18 mouse cellular contexts compared by ENCODE assay signal in genomic region chr5:144184350-144185045, GRCm38 (mm10). TPM values are rescaled to one million over a fixed set of nuclear protein-coding genes. Genes with fewer than 3 reads are reported as not detected.
DNase-seq lines count a peak whose midpoint lies in the region; ATAC-seq and TF ChIP-seq lines count a peak whose summit lies in the region.
"Had no signal": no experiment of that assay in that cellular context is flagged by ENCODE, and none has a peak within 500 bp of the region (broad histone marks: within the 10 kb centered on the region; RNA-seq: fewer than 3 reads in every experiment).

No protein-coding gene starts in this region.

- H3K27me3 ChIP-seq in heart, embryonic 11.5 days (ENCODE audit: control insufficient read depth, insufficient read depth, low read length): no peaks in the 10 kb centered on the region
- no peaks in the 10 kb centered on the region for H3K27me3 ChIP-seq in heart, adult 2 months (ENCODE audit: control insufficient read depth, insufficient read depth, low read length)
- no peaks in the 10 kb centered on the region for H3K27me3 ChIP-seq in neural tube, embryonic 13.5 days
- no peaks in the 10 kb centered on the region for H3K27me3 ChIP-seq in stomach, postnatal 0 days (ENCODE audit: control insufficient read depth, insufficient read depth, low read length)
- H3K27me3 ChIP-seq: forebrain, embryonic 12.5 days; hindbrain, embryonic 13.5 days had no signal

- H3K4me3 ChIP-seq in heart, embryonic 11.5 days (ENCODE audit: low read depth, low read length): no peak overlapping the region
- H3K4me3 ChIP-seq in heart, adult 2 months: no peak overlapping the region
- H3K4me3 ChIP-seq in neural tube, embryonic 13.5 days: no peak overlapping the region
- no peak overlapping the region for H3K4me3 ChIP-seq in stomach, postnatal 0 days (ENCODE audit: low read depth, low read length)
- H3K4me3 ChIP-seq: forebrain, embryonic 12.5 days; hindbrain, embryonic 13.5 days; limb, embryonic 10.5 days had no signal

- intact Hi-C loops in heart, adult 2 months (cut with DNase I): no loop called here

- H3K9ac ChIP-seq in heart, embryonic 11.5 days (ENCODE audit: low read depth, low read length): 0 out of 2 replicates have a peak overlapping the region, but pooled peaks have one; percentile 22
- H3K9ac ChIP-seq in heart, adult 2 months (ENCODE audit: low read depth, low read length): no peak overlapping the region
- H3K9ac ChIP-seq in neural tube, embryonic 13.5 days: no peak overlapping the region
- H3K9ac ChIP-seq in stomach, postnatal 0 days (ENCODE audit: low read length): no peak overlapping the region
- H3K9ac ChIP-seq: forebrain, embryonic 12.5 days; hindbrain, embryonic 13.5 days; lung, embryonic 14.5 days had no signal

- no peak for TF ChIP-seq EP300 in heart, adult 2 months (IDR thresholded peaks at IDR 0.05; ENCODE audit: insufficient read depth, low read depth, low read length)
- TF ChIP-seq EP300 in stomach, postnatal 0 days (optimal IDR thresholded peaks at IDR 0.05): no peak

- no peak for TF ChIP-seq POLR2A in heart, adult 2 months (IDR thresholded peaks at IDR 0.05; ENCODE audit: insufficient read depth, low read depth, low read length)

- no peak overlapping the region for H3K27ac ChIP-seq in heart, embryonic 11.5 days (ENCODE audit: low read depth, low read length)
- no peak overlapping the region for H3K27ac ChIP-seq in heart, adult 2 months
- no peak overlapping the region for H3K27ac ChIP-seq in neural tube, embryonic 13.5 days (replicated peaks)
- H3K27ac ChIP-seq in stomach, postnatal 0 days (replicated peaks): peak overlapping the region; percentile 45
- H3K27ac ChIP-seq: forebrain, embryonic 12.5 days; hindbrain, embryonic 13.5 days; limb, embryonic 10.5 days had no signal

- H3K4me2 ChIP-seq in heart, embryonic 11.5 days: no peak overlapping the region
- no peak overlapping the region for H3K4me2 ChIP-seq in neural tube, embryonic 13.5 days
- no peak overlapping the region for H3K4me2 ChIP-seq in stomach, postnatal 0 days (replicated peaks; ENCODE audit: low read depth)
- H3K4me2 ChIP-seq: forebrain, embryonic 12.5 days; hindbrain, embryonic 13.5 days; liver, embryonic 11.5 days; lung, embryonic 14.5 days had no signal

- WGBS in heart, embryonic 11.5 days (ENCODE audit: insufficient replicate concordance): 89% methylated on average over 21 of the region's 21 CpGs
- WGBS in heart, adult 2 months: 94% methylated on average over 21 of the region's 21 CpGs
- WGBS in neural tube, embryonic 13.5 days: 90% methylated on average over 21 of the region's 21 CpGs
- WGBS in stomach, postnatal 0 days: 79% methylated on average over 21 of the region's 21 CpGs

- peaks cover 5% of the 10 kb centered on the region for H3K36me3 ChIP-seq in heart, embryonic 11.5 days (ENCODE audit: control insufficient read depth, insufficient read depth, low read length)
- H3K36me3 ChIP-seq in heart, adult 2 months (ENCODE audit: control insufficient read depth, insufficient read depth, low read length): no peaks in the 10 kb centered on the region
- peaks cover 32% of the 10 kb centered on the region for H3K36me3 ChIP-seq in neural tube, embryonic 13.5 days
- H3K36me3 ChIP-seq in stomach, postnatal 0 days (ENCODE audit: control insufficient read depth, insufficient read depth, low read length): peaks cover 9% of the 10 kb centered on the region

- no peak for ATAC-seq in heart, embryonic 11.5 days (replicated peaks; ENCODE audit: insufficient number of reproducible peaks, low FRiP score, low TSS enrichment)
- ATAC-seq in neural tube, embryonic 13.5 days (ENCODE audit: low read depth): peak; percentile 27; the same call in 1 of the 2 replicates
- ATAC-seq in erythroblast, adult 5-6 weeks (replicated peaks; ENCODE audit: low FRiP score, poor library complexity, severe bottlenecking): 0 out of 2 replicates have a peak, but pooled peaks have one; percentile 22
- peak; percentile 53 for ATAC-seq in stomach, postnatal 0 days (ENCODE audit: low FRiP score, low TSS enrichment)

- peaks cover 17% of the 10 kb centered on the region for H3K4me1 ChIP-seq in heart, embryonic 11.5 days (ENCODE audit: control insufficient read depth, insufficient read depth, low read length)
- peaks cover 2% of the 10 kb centered on the region for H3K4me1 ChIP-seq in heart, adult 2 months (ENCODE audit: control insufficient read depth, insufficient read depth, low read length)
- peaks cover 9% of the 10 kb centered on the region; the same call in 1 of the 2 replicates for H3K4me1 ChIP-seq in neural tube, embryonic 13.5 days (replicated peaks)
- no peaks in the 10 kb centered on the region for H3K4me1 ChIP-seq in stomach, postnatal 0 days (replicated peaks; ENCODE audit: control insufficient read depth, insufficient read depth)

- no peaks in the 10 kb centered on the region for H3K79me2 ChIP-seq in heart, adult 2 months (replicated peaks; ENCODE audit: control insufficient read depth, insufficient read depth, low read length)

- DNase-seq in heart, adult 2 months: no peak
- no peak for DNase-seq in neural tube, embryonic 10.5 days (ENCODE audit: extremely low spot score, low spot score)
- peak; percentile 44 for DNase-seq in stomach, postnatal 0 days (ENCODE audit: low spot score)
- no peak for DNase-seq in layer of hippocampus, adult 8-10 months (ENCODE audit: low spot score in 2 of 2)
- DNase-seq: cerebellum, adult 11 months; heart, postnatal 10 days; kidney, adult 8-10 months; right cerebral cortex, postnatal 14 days had no signal

- no peaks in the 10 kb centered on the region for H3K9me3 ChIP-seq in heart, embryonic 11.5 days (replicated peaks; ENCODE audit: control insufficient read depth, low read length)
- no peaks in the 10 kb centered on the region for H3K9me3 ChIP-seq in neural tube, embryonic 13.5 days
- no peaks in the 10 kb centered on the region for H3K9me3 ChIP-seq in stomach, postnatal 0 days (ENCODE audit: control insufficient read depth, low read length)
- H3K9me3 ChIP-seq: forebrain, embryonic 12.5 days; hindbrain, embryonic 13.5 days; limb, embryonic 10.5 days had no signal

- TF ChIP-seq CTCF in heart, adult 2 months (IDR thresholded peaks at IDR 0.05): no peak
- TF ChIP-seq CTCF in stomach, postnatal 0 days (IDR thresholded peaks at IDR 0.05; ENCODE audit: low read depth): no peak

RNA-seq across cellular contexts. Expression of gene Bhlha15, which starts 5.6 kb away (rescaled TPM):
- polyA plus RNA-seq in heart, embryonic 11.5 days (2014; fragmentation: Nextera tagmentation; extraction: Ambion mirVana): 0.63 and 0.79 TPM in 2 replicates
- total RNA-seq in heart, adult 2 months (2021): not detected
- 0.08 and 0.12 TPM in 2 replicates for polyA plus RNA-seq in heart, adult 2 months (2012; rRNA removed)
- polyA plus RNA-seq in neural tube, embryonic 13.5 days (2015; fragmentation: Nextera tagmentation; extraction: Ambion mirVana): 0.19 and 0.21 TPM in 2 replicates
- 0.19 TPM in 1 of 2 replicates, not detected in the other for total RNA-seq in erythroblast, adult 5-6 weeks (2015; ENCODE audit: low replicate concordance)
- not detected in 2 replicates for total RNA-seq in erythroblast, adult 5-6 weeks (2017; ENCODE audit: low replicate concordance)
- polyA plus RNA-seq in stomach, postnatal 0 days (2015; fragmentation: Nextera tagmentation; extraction: Ambion mirVana): 9.2 and 11.6 TPM in 2 replicates
- under 1 TPM; 0.12 to 0.45 (median 0.23) TPM for total RNA-seq in layer of hippocampus, adult 8-10 months (2022)
- total RNA-seq: gastrocnemius, postnatal 25 days; heart, postnatal 10 days; midbrain, postnatal 0 days had no signal

RNA-seq across cellular contexts. Expression of gene Tecpr1, which starts 38.9 kb away (rescaled TPM):
- 12.1 and 13.2 TPM in 2 replicates for polyA plus RNA-seq in heart, embryonic 11.5 days (2014; fragmentation: Nextera tagmentation; extraction: Ambion mirVana)
- 10 to 100 TPM; 24.2 to 27.6 TPM for total RNA-seq in heart, adult 2 months (2021)
- 33.7 and 34.9 TPM in 2 replicates for polyA plus RNA-seq in heart, adult 2 months (2012; rRNA removed)
- polyA plus RNA-seq in neural tube, embryonic 13.5 days (2015; fragmentation: Nextera tagmentation; extraction: Ambion mirVana): 41.5 TPM in 2 replicates
- 0.38 and 2.1 TPM in 2 replicates for total RNA-seq in erythroblast, adult 5-6 weeks (2015; ENCODE audit: low replicate concordance)
- total RNA-seq in erythroblast, adult 5-6 weeks (2017; ENCODE audit: low replicate concordance): 0.56 and 0.94 TPM in 2 replicates
- polyA plus RNA-seq in stomach, postnatal 0 days (2015; fragmentation: Nextera tagmentation; extraction: Ambion mirVana): 15.4 and 16.9 TPM in 2 replicates
- 100 to 1,000 TPM; 103 to 120 (median 109) TPM for total RNA-seq in layer of hippocampus, adult 8-10 months (2022)

RNA-seq across cellular contexts. Expression of gene Bri3, which starts 59.7 kb away (rescaled TPM):
- 108 and 110 TPM in 2 replicates for polyA plus RNA-seq in heart, embryonic 11.5 days (2014; fragmentation: Nextera tagmentation; extraction: Ambion mirVana)
- total RNA-seq in heart, adult 2 months (2021): 100 to 1,000 TPM; 129 to 152 TPM
- 240 and 258 TPM in 2 replicates for polyA plus RNA-seq in heart, adult 2 months (2012; rRNA removed)
- 108 and 132 TPM in 2 replicates for polyA plus RNA-seq in neural tube, embryonic 13.5 days (2015; fragmentation: Nextera tagmentation; extraction: Ambion mirVana)
- total RNA-seq in erythroblast, adult 5-6 weeks (2015; ENCODE audit: low replicate concordance): 1.9 and 9.0 TPM in 2 replicates
- 7.6 and 19.7 TPM in 2 replicates for total RNA-seq in erythroblast, adult 5-6 weeks (2017; ENCODE audit: low replicate concordance)
- polyA plus RNA-seq in stomach, postnatal 0 days (2015; fragmentation: Nextera tagmentation; extraction: Ambion mirVana): 197 and 214 TPM in 2 replicates
- 10 to 100 TPM; 55.7 to 78.1 (median 67.5) TPM for total RNA-seq in layer of hippocampus, adult 8-10 months (2022)
